Mouse (Mus musculus) spleen, postnatal 14 days (tissue): ENCODE data around the gene Pilra.

Experiments used
- DNase-seq, 2 experiments: peaks; one replicate each; pipeline ENCODE4 v3.0.0; 2021 to 2022; ENCODE audit warnings: low spot score in 2 of 2

Pilra gene

GRCm38 (mm10) chr5:137825030-137825429 lies 11.1 kb downstream of the Pilra start:
- no peak for DNase-seq

GRCm38 (mm10) chr5:137823455-137824045 lies 12.5 kb downstream of the Pilra start:
- no peak for DNase-seq

GRCm38 (mm10) chr5:137822602-137823001 lies 13.5 kb downstream of the Pilra start:
- DNase-seq, result no peak

GRCm38 (mm10) chr5:137822126-137822525 lies 14.0 kb downstream of the Pilra start:
- no peak for DNase-seq

GRCm38 (mm10) chr5:137817466-137818222 lies 18.4 kb downstream of the Pilra start:
- DNase-seq, result no peak

GRCm38 (mm10) chr5:137808316-137808715 lies 27.8 kb downstream of the Pilra start:
- DNase-seq, result no peak

GRCm38 (mm10) chr5:137806158-137806557 lies 29.9 kb downstream of the Pilra start:
- no peak for DNase-seq

GRCm38 (mm10) chr5:137800917-137801316 lies 35.2 kb downstream of the Pilra start:
- DNase-seq, result no peak

GRCm38 (mm10) chr5:137796606-137797005 lies 39.5 kb downstream of the Pilra start:
- DNase-seq, result no peak

- no peak for DNase-seq
Observed at GRCm38 (mm10) chr5:137791553-137791952, 44.5 kb downstream of the Pilra start.

- no peak for DNase-seq
Observed at GRCm38 (mm10) chr5:137788946-137789531, 47.0 kb downstream of the Pilra start.

- DNase-seq, result no peak
Observed at GRCm38 (mm10) chr5:137788171-137788570, 47.9 kb downstream of the Pilra start.

- peak; percentile 92 to 94 for DNase-seq
Observed at GRCm38 (mm10) chr5:137787151-137787928, 48.7 kb downstream of the Pilra start, which contains the start of the genes Mepce and Zcwpw1. Gene Mepce (minus strand): TSS chr5:137787655. Gene Zcwpw1 (plus strand): TSS chr5:137787798.

GRCm38 (mm10) chr5:137786109-137786942 lies 49.8 kb downstream of the Pilra start:
- peak; percentile 97 to 98 for DNase-seq

GRCm38 (mm10) chr5:137785164-137786031 lies 50.7 kb downstream of the Pilra start:
- DNase-seq, result peak in 1 of 2 experiments; percentile 63

GRCm38 (mm10) chr5:137784546-137784945 lies 51.5 kb downstream of the Pilra start:
- DNase-seq, result no peak

GRCm38 (mm10) chr5:137783901-137784540 lies 52.1 kb downstream of the Pilra start:
- DNase-seq, result no peak

GRCm38 (mm10) chr5:137782776-137783522 lies 53.1 kb downstream of the Pilra start:
- DNase-seq, result no peak

GRCm38 (mm10) chr5:137781661-137782060 lies 54.4 kb downstream of the Pilra start:
- DNase-seq, result no peak
